Mouse (Mus musculus) heart, embryonic 10.5 days (tissue): ENCODE measurements around the gene Dgat2. TPM values are rescaled to one million over a fixed set of nuclear protein-coding genes. Genes with fewer than 3 reads are reported as not detected.

Source experiments
- DNase-seq: peaks from one replicate; pipeline ENCODE4 v3.0.0-alpha.2; 2017; ENCODE audit warnings: low spot score
- H3K27ac ChIP-seq: fragments of 300-500 bp; sonication (generic); 2 replicates; pipeline ENCODE4 v1.5.1; 2016; ENCODE audit warnings: mild to moderate bottlenecking
- H3K27me3 ChIP-seq: fragments of 300-500 bp; sonication (generic); 2 replicates; pipeline ENCODE4 v1.6.1; 2016; ENCODE audit warnings: mild to moderate bottlenecking; ENCODE audit not compliant: poor library complexity, insufficient read depth, severe bottlenecking
- H3K36me3 ChIP-seq: fragments of 300-500 bp; sonication (generic); 2 replicates; pipeline ENCODE4 v1.6.1; 2016; ENCODE audit warnings: mild to moderate bottlenecking, moderate library complexity
- H3K4me1 ChIP-seq: fragments of 300-500 bp; sonication (generic); 2 replicates; pipeline ENCODE4 v1.6.1; 2016; ENCODE audit warnings: mild to moderate bottlenecking
- H3K4me3 ChIP-seq: fragments of 300-500 bp; sonication (generic); 2 replicates; pipeline ENCODE4 v1.5.1; 2016; ENCODE audit warnings: mild to moderate bottlenecking, moderate library complexity
- H3K9me3 ChIP-seq: fragments of 300-500 bp; sonication (generic); 2 replicates; pipeline ENCODE4 v1.6.1; 2016; ENCODE audit warnings: mild to moderate bottlenecking, moderate library complexity
- WGBS: fragments of 180-500 bp; shearing (Covaris S2); methylation state at CpG from one replicate; pipeline ENCODE4 v1.1.7; 2016; 5-methylcytosine and 5-hydroxymethylcytosine counted together
- polyA plus RNA-seq: library from polyadenylated mRNA; unstranded; fragments of >200 nt; fragmentation: Nextera tagmentation; extraction: Ambion mirVana; gene quantifications from 2 replicates; pipeline ENCODE4 v1.2.1, GENCODE M21; 2016

Gene Dgat2
- polyA plus RNA-seq, 1 experiment from 2014 or later = 24.3 TPM

- Histone ChIP-seq H3K4me3 (no peak overlapping the region), H3K36me3 (no peaks in the 10 kb centered on the region), H3K27ac (no peak overlapping the region), H3K9me3 (no peaks in the 10 kb centered on the region), H3K27me3 (no peaks in the 10 kb centered on the region; the same call in 1 of the 2 replicates), H3K4me1 (peaks cover 42% of the 10 kb centered on the region)
- WGBS = 86% methylated on average over 9 of the region's 9 CpGs
- DNase-seq = no peak
Measured at GRCm38 (mm10) chr7:99169717-99170403, 12.7 kb downstream of the Dgat2 start.

- Histone ChIP-seq H3K36me3 (no peaks in the 10 kb centered on the region), H3K27ac (no peak overlapping the region), H3K9me3 (no peaks in the 10 kb centered on the region), H3K4me3 (no peak overlapping the region), H3K4me1 (peaks cover 44% of the 10 kb centered on the region), H3K27me3 (peaks cover 1% of the 10 kb centered on the region; the same call in 1 of the 2 replicates)
- no peak for DNase-seq
- WGBS = 80% methylated on average over 6 of the region's 6 CpGs
Measured at GRCm38 (mm10) chr7:99168756-99169155, 13.8 kb downstream of the Dgat2 start.

DNA sequence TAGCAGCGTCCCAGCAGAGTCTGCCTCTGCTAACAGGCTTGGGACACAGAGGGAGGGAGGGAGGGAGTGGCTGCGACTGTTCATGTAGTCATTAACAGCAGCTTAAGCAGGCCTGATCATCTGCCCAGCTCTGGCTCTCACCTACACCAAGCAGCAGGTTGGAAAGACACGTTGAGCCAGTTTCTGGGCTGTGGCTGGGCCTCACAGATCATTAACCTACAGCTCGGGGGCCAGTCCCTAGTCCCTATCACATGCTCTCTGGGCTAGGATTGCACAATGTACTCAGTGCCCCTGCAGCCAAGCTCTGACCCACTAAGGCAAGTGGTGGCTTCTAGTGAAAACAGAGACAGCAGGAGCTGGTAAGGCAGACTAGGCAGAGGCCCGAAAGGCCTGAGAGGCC is 14.6 kb downstream of the Dgat2 start:
- Histone ChIP-seq H3K9me3 (no peaks in the 10 kb centered on the region), H3K4me3 (no peak overlapping the region), H3K4me1 (peaks cover 44% of the 10 kb centered on the region), H3K36me3 (no peaks in the 10 kb centered on the region), H3K27ac (peak overlapping the region; percentile 47; the same call in 1 of the 2 replicates), H3K27me3 (peaks cover 5% of the 10 kb centered on the region; the same call in 1 of the 2 replicates)
- 59% methylated on average over 5 of the region's 5 CpGs for WGBS
- no peak for DNase-seq

- Histone ChIP-seq H3K27ac (no peak overlapping the region), H3K9me3 (no peaks in the 10 kb centered on the region), H3K4me3 (no peak overlapping the region), H3K4me1 (peaks cover 45% of the 10 kb centered on the region), H3K36me3 (no peaks in the 10 kb centered on the region), H3K27me3 (0 out of 2 replicates have a peak, but pooled peaks cover 5% of the 10 kb centered on the region)
- 43% methylated on average over 8 of the region's 8 CpGs for WGBS
- DNase-seq = no peak
Measured at GRCm38 (mm10) chr7:99166159-99166558, 16.4 kb downstream of the Dgat2 start.

- Histone ChIP-seq H3K9me3 (no peaks in the 10 kb centered on the region), H3K4me1 (peaks cover 52% of the 10 kb centered on the region), H3K4me3 (no peak overlapping the region), H3K36me3 (no peaks in the 10 kb centered on the region), H3K27ac (0 out of 2 replicates have a peak overlapping the region, but pooled peaks have one; percentile 13), H3K27me3 (0 out of 2 replicates have a peak, but pooled peaks cover 5% of the 10 kb centered on the region)
- no peak for DNase-seq
- WGBS = 78% methylated on average over 7 of the region's 7 CpGs
Measured at GRCm38 (mm10) chr7:99164873-99165410, 17.6 kb downstream of the Dgat2 start.

DNA sequence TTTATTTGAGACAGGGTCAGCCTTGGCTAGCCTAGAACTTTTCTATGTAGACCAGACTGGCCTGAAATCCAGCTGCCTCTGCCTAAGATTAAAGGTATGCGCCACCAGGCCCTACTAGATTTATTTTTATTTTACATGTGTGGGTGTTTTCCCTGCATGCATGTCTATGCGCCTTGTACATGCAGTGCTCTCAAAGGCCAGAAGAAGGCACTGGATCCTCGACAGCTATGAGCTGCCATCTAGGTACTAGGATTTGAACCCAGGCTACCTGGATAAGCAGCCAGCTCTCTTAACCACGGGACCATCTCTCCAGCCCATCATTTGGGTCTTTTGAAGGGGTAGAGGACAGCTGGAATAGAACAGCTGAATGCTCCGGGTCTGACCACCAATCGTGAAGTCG is 20.1 kb downstream of the Dgat2 start:
- H3K27me3 ChIP-seq = 0 out of 2 replicates have a peak, but pooled peaks cover 5% of the 10 kb centered on the region
- no peaks in the 10 kb centered on the region for H3K9me3 ChIP-seq
- DNase-seq = no peak
- WGBS = 91% methylated on average over 7 of the region's 7 CpGs
- H3K4me3 ChIP-seq = no peak overlapping the region
- H3K36me3 ChIP-seq = no peaks in the 10 kb centered on the region
- peaks cover 67% of the 10 kb centered on the region for H3K4me1 ChIP-seq
- H3K27ac ChIP-seq = no peak overlapping the region

GRCm38 (mm10) chr7:99161961-99162360 is 20.6 kb downstream of the Dgat2 start:
- Histone ChIP-seq H3K27me3 (0 out of 2 replicates have a peak, but pooled peaks cover 5% of the 10 kb centered on the region), H3K36me3 (no peaks in the 10 kb centered on the region), H3K9me3 (no peaks in the 10 kb centered on the region), H3K4me3 (no peak overlapping the region), H3K27ac (0 out of 2 replicates have a peak overlapping the region, but pooled peaks have one; percentile 30), H3K4me1 (peaks cover 69% of the 10 kb centered on the region)
- 67% methylated on average over 11 of the region's 11 CpGs for whole genome bisulfite sequencing
- no peak for DNase-seq

DNA sequence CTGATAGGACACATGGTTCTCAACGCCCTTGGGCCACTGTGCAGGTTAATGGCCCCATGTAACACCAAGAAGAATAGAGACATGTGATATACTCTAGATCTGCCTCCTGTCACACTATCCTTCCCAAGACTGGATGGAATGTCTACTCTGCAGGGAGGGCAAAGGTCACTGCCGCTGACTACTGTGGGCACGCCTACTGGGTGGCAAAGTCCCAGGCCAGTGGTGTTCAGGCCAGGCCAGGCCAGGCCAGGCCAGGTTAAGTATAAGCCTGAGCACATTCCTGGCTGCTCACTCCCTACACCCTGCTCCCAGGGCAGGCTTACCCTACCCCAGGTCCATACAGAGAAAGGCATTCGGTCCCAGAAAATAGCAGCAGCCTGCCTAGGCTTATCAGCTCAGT is 21.0 kb downstream of the Dgat2 start:
- H3K27me3 ChIP-seq = 0 out of 2 replicates have a peak, but pooled peaks cover 5% of the 10 kb centered on the region
- no peaks in the 10 kb centered on the region for H3K9me3 ChIP-seq
- H3K27ac ChIP-seq = 0 out of 2 replicates have a peak overlapping the region, but pooled peaks have one; percentile 71
- 18% methylated on average over 4 of the region's 4 CpGs for WGBS
- H3K4me1 ChIP-seq = peaks cover 72% of the 10 kb centered on the region
- H3K36me3 ChIP-seq = no peaks in the 10 kb centered on the region
- DNase-seq = no peak
- no peak overlapping the region for H3K4me3 ChIP-seq

DNA sequence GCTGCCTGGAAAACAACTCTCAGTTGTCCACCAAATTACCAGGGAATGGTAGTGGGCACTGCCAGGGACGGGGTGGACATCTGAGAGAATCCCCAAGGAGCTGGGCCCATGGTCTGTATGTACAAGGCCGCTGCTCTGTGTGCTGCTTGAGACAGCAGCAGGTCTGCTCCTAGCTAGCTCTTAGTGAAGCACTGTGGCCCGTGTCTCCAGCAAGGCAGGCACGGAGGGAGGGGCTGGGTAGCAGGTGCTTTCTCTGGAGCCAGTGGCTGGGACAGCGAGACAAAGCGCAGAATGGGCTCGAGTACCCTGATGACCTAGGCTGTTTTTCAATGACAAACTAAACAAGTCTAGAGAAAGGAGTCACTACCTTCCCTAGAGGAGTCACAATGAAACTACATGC is 21.5 kb downstream of the Dgat2 start:
- Histone ChIP-seq H3K27me3 (0 out of 2 replicates have a peak, but pooled peaks cover 5% of the 10 kb centered on the region), H3K4me3 (no peak overlapping the region), H3K27ac (peak overlapping the region; percentile 71; the same call in 1 of the 2 replicates), H3K36me3 (no peaks in the 10 kb centered on the region), H3K9me3 (no peaks in the 10 kb centered on the region), H3K4me1 (peaks cover 72% of the 10 kb centered on the region)
- no peak for DNase-seq
- 69% methylated on average over 7 of the region's 7 CpGs for WGBS

DNA sequence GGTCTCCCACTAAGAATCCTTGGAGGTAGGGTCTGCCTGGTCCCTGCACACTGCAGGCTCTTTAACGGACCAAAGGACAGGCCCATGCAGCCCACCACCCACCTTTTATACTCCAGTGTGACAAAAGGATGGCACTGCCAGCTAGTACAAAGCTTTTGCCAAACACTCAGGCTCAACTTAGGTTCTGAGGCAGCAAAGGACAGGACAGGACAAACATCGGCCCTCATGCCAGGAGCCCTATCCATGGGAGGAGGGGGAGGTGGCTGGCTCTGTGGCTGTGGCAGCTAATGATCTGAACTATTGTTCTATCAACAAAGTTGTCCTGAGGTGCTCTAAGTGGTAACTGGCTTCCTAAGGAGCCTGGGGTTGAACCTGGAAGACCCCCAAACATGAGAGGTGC is 23.1 kb downstream of the Dgat2 start:
- Histone ChIP-seq H3K27ac (no peak overlapping the region), H3K4me3 (no peak overlapping the region), H3K36me3 (no peaks in the 10 kb centered on the region), H3K27me3 (0 out of 2 replicates have a peak, but pooled peaks cover 5% of the 10 kb centered on the region), H3K9me3 (no peaks in the 10 kb centered on the region), H3K4me1 (peaks cover 71% of the 10 kb centered on the region)
- DNase-seq = no peak
- 83% methylated on average over 2 of the region's 2 CpGs for WGBS

DNA sequence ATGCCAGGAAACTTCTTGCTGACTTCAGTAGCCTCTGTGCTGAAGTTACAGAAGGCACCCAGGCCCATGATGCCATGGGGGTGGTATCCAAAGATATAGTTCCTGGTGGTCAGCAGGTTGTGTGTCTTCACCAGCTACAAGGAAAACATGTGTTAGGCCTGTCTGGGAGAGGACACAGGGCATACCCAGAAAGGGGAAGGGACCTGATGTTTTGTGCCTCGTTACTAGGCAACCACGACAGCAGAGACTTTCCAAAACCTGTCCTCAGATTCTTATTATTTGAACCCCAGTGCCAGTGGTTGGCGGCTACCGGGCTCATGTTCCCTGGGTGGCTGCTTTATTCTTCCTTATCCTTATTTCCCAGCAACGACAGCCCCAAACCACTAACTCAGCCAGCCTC is 23.6 kb downstream of the Dgat2 start:
- Histone ChIP-seq H3K4me1 (peaks cover 75% of the 10 kb centered on the region), H3K27ac (no peak overlapping the region), H3K36me3 (no peaks in the 10 kb centered on the region), H3K4me3 (no peak overlapping the region), H3K9me3 (no peaks in the 10 kb centered on the region), H3K27me3 (0 out of 2 replicates have a peak, but pooled peaks cover 5% of the 10 kb centered on the region)
- DNase-seq = no peak
- WGBS = 67% methylated on average over 5 of the region's 5 CpGs

DNA sequence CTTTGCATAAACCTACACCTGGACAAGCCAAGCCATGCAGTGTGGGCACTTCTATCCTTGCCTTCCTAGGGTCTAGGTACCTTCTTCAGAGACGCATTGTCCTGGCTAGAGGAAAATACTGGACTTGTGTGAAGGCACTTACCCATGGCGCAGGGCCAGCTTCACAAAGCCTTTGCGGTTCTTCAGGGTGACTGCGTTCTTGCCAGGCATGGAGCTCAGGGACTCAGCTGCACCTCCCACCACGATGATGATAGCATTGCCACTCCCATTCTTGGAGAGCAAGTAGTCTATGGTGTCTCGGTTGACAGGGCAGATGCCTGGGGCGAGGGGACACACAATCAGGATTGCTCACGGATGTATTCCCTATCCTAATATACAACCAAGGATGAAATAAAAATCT is 24.5 kb downstream of the Dgat2 start:
- no peaks in the 10 kb centered on the region for H3K36me3 ChIP-seq
- 82% methylated on average over 8 of the region's 8 CpGs for WGBS
- DNase-seq = no peak
- no peak overlapping the region for H3K27ac ChIP-seq
- H3K27me3 ChIP-seq = no peaks in the 10 kb centered on the region
- no peak overlapping the region for H3K4me3 ChIP-seq
- H3K4me1 ChIP-seq = peaks cover 78% of the 10 kb centered on the region
- no peaks in the 10 kb centered on the region for H3K9me3 ChIP-seq

DNA sequence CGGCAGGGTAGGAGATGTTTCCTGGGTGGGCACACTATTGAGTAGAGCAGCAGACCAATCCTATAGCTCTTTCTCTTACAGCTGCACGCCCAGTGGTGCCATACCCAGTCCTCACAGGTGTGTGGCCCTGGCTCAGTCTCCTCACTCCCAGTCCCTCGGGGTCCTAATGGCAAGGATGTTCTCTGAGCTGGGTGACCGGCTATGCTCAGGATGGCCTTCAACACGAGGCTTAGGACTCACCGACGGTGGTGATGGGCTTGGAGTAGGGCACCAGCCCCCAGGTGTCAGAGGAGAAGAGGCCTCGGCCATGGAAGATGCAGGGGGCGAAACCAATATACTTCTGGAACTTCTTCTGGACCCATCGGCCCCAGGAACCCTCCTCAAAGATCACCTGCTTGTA is 25.8 kb downstream of the Dgat2 start:
- Histone ChIP-seq H3K27ac (0 out of 2 replicates have a peak overlapping the region, but pooled peaks have one; percentile 36), H3K36me3 (no peaks in the 10 kb centered on the region), H3K4me3 (no peak overlapping the region), H3K27me3 (no peaks in the 10 kb centered on the region), H3K9me3 (no peaks in the 10 kb centered on the region), H3K4me1 (peaks cover 75% of the 10 kb centered on the region)
- WGBS = 79% methylated on average over 10 of the region's 10 CpGs
- DNase-seq = no peak
